10 mouse cellular contexts compared by ENCODE assay signal in genomic region chr16:93626745-93627144, GRCm38 (mm10). TPM values are rescaled to one million over a fixed set of nuclear protein-coding genes. Genes with fewer than 3 reads are reported as not detected.
A peak's percentile ranks its signal among the peaks of the same experiment; 100 is the strongest.
DNase-seq lines count a peak whose midpoint lies in the region; ATAC-seq and TF ChIP-seq lines count a peak whose summit lies in the region.
"Had no signal": no experiment of that assay in that cellular context is flagged by ENCODE, and none has a peak within 500 bp of the region (broad histone marks: within the 10 kb centered on the region; RNA-seq: fewer than 3 reads in every experiment).

No protein-coding gene starts in this region.

- TF ChIP-seq EP300 in liver, postnatal 0 days (IDR thresholded peaks at IDR 0.05; ENCODE audit: low read depth), result no peak

- H3K36me3 ChIP-seq in forebrain, postnatal 0 days (ENCODE audit: insufficient read depth), result no peaks in the 10 kb centered on the region
- no peaks in the 10 kb centered on the region for H3K36me3 ChIP-seq in forebrain, embryonic 16.5 days (ENCODE audit: control insufficient read depth, insufficient read depth)
- no peaks in the 10 kb centered on the region for H3K36me3 ChIP-seq in liver, postnatal 0 days (replicated peaks; ENCODE audit: insufficient read depth, low read length)
- H3K36me3 ChIP-seq in liver, embryonic 12.5 days, result no peaks in the 10 kb centered on the region
- no peaks in the 10 kb centered on the region for H3K36me3 ChIP-seq in midbrain, embryonic 13.5 days
- H3K36me3 ChIP-seq: limb, embryonic 12.5 days had no signal

- H3K4me3 ChIP-seq in forebrain, postnatal 0 days (ENCODE audit: low read depth, low read length), result no peak overlapping the region
- H3K4me3 ChIP-seq in forebrain, embryonic 16.5 days (replicated peaks; ENCODE audit: low read length), result no peak overlapping the region
- no peak overlapping the region for H3K4me3 ChIP-seq in liver, postnatal 0 days (ENCODE audit: low read depth, low read length)
- no peak overlapping the region for H3K4me3 ChIP-seq in liver, embryonic 12.5 days
- H3K4me3 ChIP-seq in midbrain, embryonic 13.5 days (replicated peaks), result no peak overlapping the region
- H3K4me3 ChIP-seq: limb, embryonic 12.5 days had no signal

- no peaks in the 10 kb centered on the region for H3K9me3 ChIP-seq in forebrain, postnatal 0 days (ENCODE audit: low read length)
- no peaks in the 10 kb centered on the region for H3K9me3 ChIP-seq in forebrain, embryonic 16.5 days (ENCODE audit: control insufficient read depth, low read length)
- H3K9me3 ChIP-seq in liver, postnatal 0 days (ENCODE audit: low read length), result no peaks in the 10 kb centered on the region
- no peaks in the 10 kb centered on the region for H3K9me3 ChIP-seq in liver, embryonic 12.5 days (replicated peaks)
- no peaks in the 10 kb centered on the region for H3K9me3 ChIP-seq in midbrain, embryonic 13.5 days
- H3K9me3 ChIP-seq: limb, embryonic 12.5 days had no signal

- H3K27me3 ChIP-seq in forebrain, postnatal 0 days (ENCODE audit: insufficient read depth, low read length), result no peaks in the 10 kb centered on the region
- no peaks in the 10 kb centered on the region for H3K27me3 ChIP-seq in forebrain, embryonic 16.5 days (replicated peaks; ENCODE audit: control insufficient read depth, insufficient read depth, low read length)
- no peaks in the 10 kb centered on the region for H3K27me3 ChIP-seq in liver, postnatal 0 days (ENCODE audit: insufficient read depth, low read length)
- H3K27me3 ChIP-seq in liver, embryonic 12.5 days (replicated peaks), result peaks cover 27% of the 10 kb centered on the region; the same call in 1 of the 2 replicates
- H3K27me3 ChIP-seq in midbrain, embryonic 13.5 days, result no peaks in the 10 kb centered on the region
- H3K27me3 ChIP-seq: limb, embryonic 12.5 days had no signal

- DNase-seq in forebrain, postnatal 0 days, result no peak
- peak; percentile 32 for DNase-seq in liver, postnatal 0 days
- DNase-seq in adrenal gland, postnatal 14 days, result peak; percentile 68
- DNase-seq in lung, postnatal 10 days, result peak; percentile 59
- no peak for DNase-seq in thymus, postnatal 25 days

- peak; percentile 57 for TF ChIP-seq CTCF in forebrain, postnatal 0 days (IDR thresholded peaks at IDR 0.05; ENCODE audit: low read depth)
- TF ChIP-seq CTCF in liver, postnatal 0 days (IDR thresholded peaks at IDR 0.05; ENCODE audit: low read depth), result peak; percentile 66

- no peak overlapping the region for H3K4me2 ChIP-seq in forebrain, postnatal 0 days (ENCODE audit: low read depth)
- H3K4me2 ChIP-seq in forebrain, embryonic 16.5 days (ENCODE audit: low read length), result no peak overlapping the region
- H3K4me2 ChIP-seq in liver, postnatal 0 days (ENCODE audit: low read depth, low read length), result no peak overlapping the region
- no peak overlapping the region for H3K4me2 ChIP-seq in liver, embryonic 12.5 days
- H3K4me2 ChIP-seq in midbrain, embryonic 13.5 days (replicated peaks), result no peak overlapping the region
- H3K4me2 ChIP-seq: limb, embryonic 12.5 days had no signal

- H3K4me1 ChIP-seq in forebrain, postnatal 0 days (ENCODE audit: insufficient read depth), result no peaks in the 10 kb centered on the region
- no peaks in the 10 kb centered on the region for H3K4me1 ChIP-seq in forebrain, embryonic 16.5 days (replicated peaks; ENCODE audit: control insufficient read depth, insufficient read depth, low read length)
- H3K4me1 ChIP-seq in liver, postnatal 0 days (ENCODE audit: insufficient read depth), result no peaks in the 10 kb centered on the region
- H3K4me1 ChIP-seq in liver, embryonic 12.5 days, result no peaks in the 10 kb centered on the region
- H3K4me1 ChIP-seq in midbrain, embryonic 13.5 days (replicated peaks), result no peaks in the 10 kb centered on the region
- H3K4me1 ChIP-seq: limb, embryonic 12.5 days had no signal

- no peak for ATAC-seq in forebrain, postnatal 0 days
- no peak for ATAC-seq in forebrain, embryonic 16.5 days
- ATAC-seq in liver, postnatal 0 days, result no peak
- no peak for ATAC-seq in liver, embryonic 12.5 days
- no peak for ATAC-seq in midbrain, embryonic 13.5 days

- H3K27ac ChIP-seq in forebrain, postnatal 0 days (ENCODE audit: low read depth, low read length), result no peak overlapping the region
- H3K27ac ChIP-seq in forebrain, embryonic 16.5 days (ENCODE audit: low read length), result no peak overlapping the region
- H3K27ac ChIP-seq in liver, postnatal 0 days (ENCODE audit: low read depth), result no peak overlapping the region
- no peak overlapping the region for H3K27ac ChIP-seq in liver, embryonic 12.5 days
- H3K27ac ChIP-seq in midbrain, embryonic 13.5 days, result no peak overlapping the region
- H3K27ac ChIP-seq: limb, embryonic 12.5 days had no signal

- WGBS in forebrain, postnatal 0 days, result 9% methylated on average over 1 of the region's 1 CpGs
- 29% methylated on average over 1 of the region's 1 CpGs for WGBS in forebrain, embryonic 16.5 days
- 10% methylated on average over 1 of the region's 1 CpGs for WGBS in liver, postnatal 0 days (ENCODE audit: insufficient replicate concordance)
- 11% methylated on average over 1 of the region's 1 CpGs for WGBS in liver, embryonic 12.5 days (ENCODE audit: insufficient replicate concordance)
- WGBS in midbrain, embryonic 13.5 days, result 24% methylated on average over 1 of the region's 1 CpGs

- no peak overlapping the region for H3K9ac ChIP-seq in forebrain, postnatal 0 days
- no peak overlapping the region for H3K9ac ChIP-seq in forebrain, embryonic 16.5 days (replicated peaks; ENCODE audit: low read depth, low read length)
- no peak overlapping the region for H3K9ac ChIP-seq in liver, postnatal 0 days (replicated peaks)
- H3K9ac ChIP-seq in liver, embryonic 12.5 days, result no peak overlapping the region
- H3K9ac ChIP-seq in midbrain, embryonic 13.5 days (replicated peaks), result no peak overlapping the region
- H3K9ac ChIP-seq: limb, embryonic 12.5 days had no signal

RNA-seq across cellular contexts. Expression of gene Gm5678, which starts 1.2 kb away (rescaled TPM):
- total RNA-seq in forebrain, postnatal 0 days (2014; rRNA removed), result not detected in 2 replicates
- not detected in 2 replicates for polyA plus RNA-seq in forebrain, postnatal 0 days (2015; fragmentation: Nextera tagmentation; extraction: Ambion mirVana)
- not detected in 2 replicates for polyA plus RNA-seq in forebrain, embryonic 16.5 days (2015; fragmentation: Nextera tagmentation; extraction: Ambion mirVana)
- polyA plus RNA-seq in liver, postnatal 0 days (2015; fragmentation: Nextera tagmentation; extraction: Ambion mirVana), result not detected in 2 replicates
- polyA plus RNA-seq in liver, embryonic 12.5 days (2016; fragmentation: Nextera tagmentation; extraction: Ambion mirVana), result not detected in 2 replicates
- total RNA-seq in adrenal gland, postnatal 14 days (2021), result 7.4 and 8.0 TPM in 2 replicates
- polyA plus RNA-seq in midbrain, embryonic 13.5 days (2015; fragmentation: Nextera tagmentation; extraction: Ambion mirVana), result not detected in 2 replicates
- total RNA-seq: neutrophil, adult 5-6 weeks had no signal
- polyA plus RNA-seq: limb, embryonic 12.5 days had no signal

RNA-seq across cellular contexts. Expression of gene Cbr1, which starts 21.1 kb away (rescaled TPM):
- 58.2 and 68.8 TPM in 2 replicates for total RNA-seq in forebrain, postnatal 0 days (2014; rRNA removed)
- polyA plus RNA-seq in forebrain, postnatal 0 days (2015; fragmentation: Nextera tagmentation; extraction: Ambion mirVana), result 109 and 111 TPM in 2 replicates
- 137 TPM in 2 replicates for polyA plus RNA-seq in forebrain, embryonic 16.5 days (2015; fragmentation: Nextera tagmentation; extraction: Ambion mirVana)
- 131 and 174 TPM in 2 replicates for polyA plus RNA-seq in liver, postnatal 0 days (2015; fragmentation: Nextera tagmentation; extraction: Ambion mirVana)
- polyA plus RNA-seq in liver, embryonic 12.5 days (2016; fragmentation: Nextera tagmentation; extraction: Ambion mirVana), result 24.1 and 28.0 TPM in 2 replicates
- 128 and 147 TPM in 2 replicates for total RNA-seq in adrenal gland, postnatal 14 days (2021)
- 156 and 157 TPM in 2 replicates for polyA plus RNA-seq in midbrain, embryonic 13.5 days (2015; fragmentation: Nextera tagmentation; extraction: Ambion mirVana)

RNA-seq across cellular contexts. Expression of gene Setd4, which starts 22.9 kb away (rescaled TPM):
- total RNA-seq in forebrain, postnatal 0 days (2014; rRNA removed), result 15.9 and 16.8 TPM in 2 replicates
- polyA plus RNA-seq in forebrain, postnatal 0 days (2015; fragmentation: Nextera tagmentation; extraction: Ambion mirVana), result 11.9 and 14.7 TPM in 2 replicates
- polyA plus RNA-seq in forebrain, embryonic 16.5 days (2015; fragmentation: Nextera tagmentation; extraction: Ambion mirVana), result 14.5 and 22.5 TPM in 2 replicates
- polyA plus RNA-seq in liver, postnatal 0 days (2015; fragmentation: Nextera tagmentation; extraction: Ambion mirVana), result 6.0 and 6.3 TPM in 2 replicates
- 6.5 and 7.6 TPM in 2 replicates for polyA plus RNA-seq in liver, embryonic 12.5 days (2016; fragmentation: Nextera tagmentation; extraction: Ambion mirVana)
- total RNA-seq in adrenal gland, postnatal 14 days (2021), result 5.4 and 11.7 TPM in 2 replicates
- polyA plus RNA-seq in midbrain, embryonic 13.5 days (2015; fragmentation: Nextera tagmentation; extraction: Ambion mirVana), result 15.2 and 16.4 TPM in 2 replicates

RNA-seq across cellular contexts. Expression of gene Cbr3, which starts 56.3 kb away (rescaled TPM):
- 1.9 and 3.8 TPM in 2 replicates for total RNA-seq in forebrain, postnatal 0 days (2014; rRNA removed)
- 5.0 and 5.3 TPM in 2 replicates for polyA plus RNA-seq in forebrain, postnatal 0 days (2015; fragmentation: Nextera tagmentation; extraction: Ambion mirVana)
- 1.4 and 1.6 TPM in 2 replicates for polyA plus RNA-seq in forebrain, embryonic 16.5 days (2015; fragmentation: Nextera tagmentation; extraction: Ambion mirVana)
- 0.75 and 0.81 TPM in 2 replicates for polyA plus RNA-seq in liver, postnatal 0 days (2015; fragmentation: Nextera tagmentation; extraction: Ambion mirVana)
- 0.11 and 0.37 TPM in 2 replicates for polyA plus RNA-seq in liver, embryonic 12.5 days (2016; fragmentation: Nextera tagmentation; extraction: Ambion mirVana)
- 8.3 and 9.8 TPM in 2 replicates for total RNA-seq in adrenal gland, postnatal 14 days (2021)
- polyA plus RNA-seq in midbrain, embryonic 13.5 days (2015; fragmentation: Nextera tagmentation; extraction: Ambion mirVana), result 0.27 and 0.80 TPM in 2 replicates

Comparison
In these comparisons a context has a peak if more than half of its experiments do, and no peak if none do; other contexts are left out.
1. DNase-seq: peak in liver, postnatal 0 days (single experiment), adrenal gland, postnatal 14 days (single experiment) and lung, postnatal 10 days (single experiment); none in forebrain, postnatal 0 days (single experiment) and thymus, postnatal 25 days (single experiment).